Mouse (Mus musculus) mouse trophoblast stem cell (cell line): ENCODE data around the gene Lrch1.

ENCODE experiments used
- in situ Hi-C, 2 experiments: fragments of 300-500 bp; cut with MseI, MboI; formaldehyde crosslinking; loops; 2 replicates in 1 of 2; 3 replicates in 1 of 2; pipeline ENCODE4 v1.15.1; 2025

The Lrch1 gene

DNA sequence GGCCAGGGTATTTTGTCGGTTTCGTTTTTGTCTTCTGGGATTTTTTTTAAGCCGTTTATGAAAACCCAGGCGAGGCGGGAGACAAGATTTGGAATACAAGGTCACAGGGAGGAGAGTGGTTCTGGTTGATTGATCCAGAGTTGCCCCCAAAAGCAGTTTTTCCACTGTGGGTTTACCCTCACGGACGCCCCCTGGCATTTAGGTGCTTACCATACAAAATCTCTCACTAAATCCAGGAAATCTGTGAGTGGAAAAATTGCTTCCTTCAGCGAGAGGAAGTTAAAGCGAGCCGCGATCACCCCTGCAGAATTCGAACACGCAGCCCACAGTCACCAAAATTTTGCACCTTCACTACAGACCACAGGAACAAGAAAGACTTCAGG, 329 bp upstream of the Lrch1 start:
- in situ Hi-C loops = no loop called here

DNA sequence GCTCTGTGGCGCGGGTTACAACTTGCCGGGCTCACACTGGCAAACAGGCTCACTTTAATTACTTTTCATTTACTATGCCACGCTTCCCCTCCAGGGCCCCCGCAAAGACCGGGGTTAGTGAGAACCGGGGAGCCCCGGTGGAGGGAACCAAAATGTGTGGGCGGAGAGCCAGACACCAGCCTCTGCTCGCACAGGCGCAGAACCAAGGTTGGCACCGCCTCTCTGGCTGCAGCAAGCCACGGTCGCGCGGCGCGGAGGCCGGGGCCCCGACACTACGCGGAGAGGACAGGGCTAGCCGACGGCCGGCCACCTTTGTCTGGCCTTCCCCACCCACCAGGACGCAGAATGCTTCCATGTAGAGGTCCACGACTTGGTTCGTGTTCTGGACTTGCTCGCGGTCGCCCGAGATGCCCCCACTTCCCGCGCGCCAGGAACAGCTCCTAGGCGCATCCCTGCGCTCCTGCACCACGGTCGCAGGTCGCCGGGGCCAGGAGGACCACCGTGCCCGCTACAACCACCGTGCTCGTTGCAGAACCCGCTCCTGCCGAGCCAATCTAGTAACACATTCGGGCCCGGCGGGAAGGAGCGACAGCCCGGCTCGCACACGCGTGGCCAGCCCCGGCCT, 813 bp downstream of the Lrch1 start:
- in situ Hi-C loops = no loop called here

DNA sequence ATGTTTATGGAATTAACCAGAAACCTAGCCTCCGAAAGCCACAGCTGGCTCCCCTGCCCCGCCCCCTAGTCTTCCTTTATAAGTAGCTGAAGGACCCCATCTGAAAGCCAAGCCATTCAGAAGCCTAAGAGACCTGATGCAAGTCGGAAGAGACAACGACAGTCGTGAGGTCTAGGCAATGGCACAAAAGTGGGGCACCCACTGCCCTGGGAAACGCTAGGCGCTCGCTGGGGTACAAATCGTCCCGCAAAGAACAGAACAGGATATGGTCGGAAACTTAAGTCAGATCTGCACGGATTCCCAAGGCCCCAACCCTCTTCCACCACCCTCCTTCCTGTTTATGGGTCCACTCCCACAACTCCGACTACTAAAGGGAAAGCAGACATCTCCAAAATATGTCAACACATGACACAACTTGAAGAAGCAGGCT, 1.3 kb downstream of the Lrch1 start:
- in situ Hi-C loops = no loop called here

DNA sequence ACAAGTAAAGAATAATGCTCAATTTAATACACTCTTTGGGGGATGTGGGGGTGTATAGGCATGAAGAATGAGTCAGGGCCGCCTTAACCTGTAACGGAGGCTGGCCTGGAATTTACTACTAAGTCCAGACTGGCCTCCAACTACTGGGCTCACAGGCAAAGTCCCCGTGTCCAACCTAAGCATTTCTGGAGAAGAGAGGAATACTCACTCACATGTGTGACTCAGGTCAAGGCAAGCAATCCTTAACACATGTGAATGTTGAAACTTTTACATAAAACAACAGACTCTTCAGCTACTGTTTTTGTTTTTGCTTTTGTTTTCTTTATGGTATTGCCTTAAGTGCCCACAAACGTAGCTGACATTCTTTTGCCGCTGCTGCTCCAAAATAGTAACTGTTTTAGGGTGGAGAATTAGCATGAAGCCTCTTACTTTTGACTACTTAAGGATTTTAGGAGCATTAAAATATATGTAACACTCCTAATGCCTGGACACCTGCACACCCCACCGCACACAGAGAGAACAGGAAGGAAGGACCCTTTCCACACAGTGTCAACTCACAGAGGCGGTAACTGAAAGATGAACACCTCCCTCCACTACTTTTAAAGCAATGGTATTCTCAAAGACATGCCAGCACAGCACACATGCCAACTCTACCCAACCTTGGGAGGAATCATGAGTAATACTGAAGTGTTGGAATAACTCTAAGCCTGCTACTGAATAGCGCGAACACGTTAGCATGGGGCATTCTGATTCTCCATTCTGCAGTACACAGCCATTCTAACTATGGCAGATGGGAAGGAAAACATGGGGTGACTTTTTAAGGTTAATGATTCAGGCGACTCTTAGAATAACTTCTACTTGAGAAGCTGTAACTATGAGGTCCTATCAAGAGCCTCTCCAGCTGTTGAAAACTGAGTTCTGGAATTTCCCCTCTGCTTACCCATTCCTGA, 2.1 kb downstream of the Lrch1 start:
- in situ Hi-C loops = no loop called here

DNA sequence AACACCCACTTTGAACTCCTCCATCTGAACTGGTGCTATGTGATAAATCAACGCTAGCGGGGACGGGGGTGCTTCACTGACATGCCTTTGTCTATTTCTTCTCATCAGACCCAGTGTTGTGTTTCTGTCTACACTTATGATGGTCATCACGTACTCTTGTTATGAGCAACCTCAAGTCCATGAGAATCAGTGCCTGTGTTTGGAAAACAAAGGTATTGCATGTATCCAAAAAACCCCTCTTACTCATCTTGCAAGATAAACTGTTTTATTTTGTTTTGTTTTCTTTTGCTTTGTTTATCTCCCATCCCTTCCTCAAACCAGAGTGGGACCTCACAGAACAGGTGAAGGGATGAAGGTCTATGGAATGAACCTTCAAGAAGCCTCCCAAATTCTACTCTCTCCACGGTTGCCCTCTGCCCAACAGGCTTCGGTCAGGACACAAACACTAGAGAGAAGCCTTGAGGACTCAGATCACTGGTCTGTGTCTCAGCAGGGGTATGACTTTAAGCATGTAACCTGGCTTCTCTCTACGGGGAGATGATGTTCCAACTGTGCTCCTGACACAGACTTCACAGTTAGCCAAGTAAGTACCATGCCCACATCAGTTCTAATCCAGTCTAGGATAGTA, 3.4 kb downstream of the Lrch1 start:
- in situ Hi-C loops = no loop called here

DNA sequence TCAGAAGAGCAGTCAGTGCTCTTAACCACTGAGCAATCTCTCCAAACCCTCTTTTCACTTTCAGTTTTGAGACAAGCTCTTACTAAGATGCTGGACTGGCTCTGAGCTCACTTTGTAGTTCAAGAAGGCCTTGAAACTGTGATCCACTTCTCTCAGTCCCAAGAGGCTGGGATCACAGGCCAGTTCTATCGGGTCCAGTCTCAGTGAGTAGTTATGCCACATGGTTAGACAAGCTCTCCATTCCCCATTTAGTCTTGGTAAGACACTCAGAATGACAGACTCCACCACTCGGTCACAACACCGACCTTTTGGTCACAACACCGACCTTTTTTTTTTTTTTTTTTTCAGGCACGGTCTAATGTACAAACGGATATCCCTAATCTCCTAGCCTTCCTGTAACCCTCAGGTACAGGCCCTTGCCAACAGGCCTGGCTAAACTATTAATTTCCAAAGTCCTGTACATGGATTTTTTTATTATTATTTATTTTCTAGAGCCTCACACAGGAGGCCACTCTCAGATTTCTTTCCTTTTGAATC, 4.0 kb downstream of the Lrch1 start:
- in situ Hi-C loops = no loop called here

DNA sequence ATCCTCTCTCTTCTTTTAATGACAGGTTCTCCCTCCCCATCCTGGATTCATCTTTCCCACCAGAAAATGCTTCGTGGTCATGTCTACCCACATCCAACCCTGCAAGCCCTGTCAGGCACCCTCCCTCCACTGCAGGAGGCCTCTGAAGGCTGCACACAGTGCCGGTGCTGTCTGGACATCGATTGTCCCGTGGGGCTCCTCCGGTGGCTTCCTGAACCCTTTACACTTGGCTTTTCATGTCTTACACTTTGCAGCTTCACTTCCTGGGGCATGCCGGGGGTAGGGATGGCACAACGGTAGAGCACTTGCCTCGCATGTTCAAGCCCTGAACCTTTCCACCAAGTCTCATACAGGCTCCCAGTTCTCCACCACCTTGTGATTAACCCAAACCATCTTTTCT, 4.7 kb downstream of the Lrch1 start:
- in situ Hi-C loops = no loop called here

DNA sequence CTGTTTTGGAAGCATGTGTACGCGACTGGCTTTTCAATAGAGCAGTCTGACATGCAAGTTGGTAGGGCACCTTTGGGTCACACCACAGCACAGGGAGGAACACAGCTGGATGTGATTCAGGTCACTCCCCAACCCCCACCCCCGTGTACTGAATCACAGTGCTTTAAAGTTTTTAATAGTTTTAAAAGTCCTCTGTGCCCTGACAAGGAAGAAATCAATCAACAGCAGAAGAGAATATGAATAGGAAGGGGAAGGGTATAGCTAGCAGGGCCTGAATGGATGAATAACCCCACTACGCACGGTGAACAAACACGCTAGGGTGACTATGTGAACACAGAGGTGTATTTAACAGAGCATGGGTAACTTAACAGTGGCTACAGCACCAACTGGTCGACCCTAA, 6.1 kb downstream of the Lrch1 start:
- in situ Hi-C loops = no loop called here

DNA sequence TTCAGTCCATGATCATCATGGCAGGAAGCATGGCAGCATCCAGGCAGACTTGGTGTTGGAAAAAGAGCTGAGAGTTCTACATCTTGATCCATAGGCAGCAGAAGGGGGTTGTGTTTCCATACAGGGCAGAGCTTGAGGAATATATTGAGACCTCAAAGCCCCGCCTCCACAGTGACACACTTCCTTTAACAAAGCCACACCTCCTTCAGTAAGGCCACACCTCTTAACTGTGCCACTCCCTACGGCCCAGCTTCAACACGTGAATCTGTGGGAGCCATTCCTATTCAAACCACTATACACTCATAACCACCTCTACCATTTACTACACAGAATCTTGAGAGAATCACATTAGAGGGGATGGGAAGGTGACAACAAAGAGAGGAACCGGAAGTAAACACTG, 6.9 kb downstream of the Lrch1 start:
- in situ Hi-C loops = no loop called here

DNA sequence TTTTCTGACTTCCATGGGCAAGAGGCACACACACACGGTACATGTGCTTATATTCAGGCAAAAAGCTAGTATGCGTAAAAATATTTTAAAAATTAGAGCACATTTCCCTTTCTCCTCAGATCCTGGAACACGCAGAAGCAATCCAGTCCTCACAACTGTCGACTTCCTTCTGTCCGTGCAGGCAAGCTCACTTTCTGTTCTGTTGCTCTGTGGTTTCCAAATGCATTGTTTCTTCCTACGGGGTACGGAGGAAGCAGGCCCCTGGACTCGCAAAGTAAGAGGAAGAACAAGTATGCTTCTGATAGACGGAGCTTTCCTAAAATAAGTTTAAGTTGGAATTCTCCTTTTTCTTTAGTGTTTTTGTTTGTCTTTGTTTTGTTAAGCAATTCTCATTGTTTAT, 8.3 kb downstream of the Lrch1 start:
- in situ Hi-C loops = no loop called here

DNA sequence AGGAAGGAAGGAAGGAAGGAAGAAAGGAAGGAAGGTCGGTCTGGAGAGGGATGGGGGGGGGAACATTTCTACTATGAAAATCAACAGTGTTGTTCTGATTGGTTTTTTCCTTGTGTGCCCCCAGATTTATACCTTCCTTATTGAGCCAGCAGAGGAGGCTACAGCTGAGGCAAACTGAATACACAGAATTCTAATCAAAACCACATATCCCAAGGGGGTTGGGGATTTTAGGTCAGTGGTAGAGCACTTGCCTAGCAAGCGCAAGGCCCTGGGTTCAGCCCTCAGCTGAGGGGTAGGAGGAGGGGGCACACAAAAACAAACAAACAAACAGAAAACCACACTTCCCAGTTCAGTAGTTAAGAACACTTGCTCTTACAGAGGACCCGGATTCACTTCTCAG, 8.8 kb downstream of the Lrch1 start:
- in situ Hi-C loops = no loop called here

DNA sequence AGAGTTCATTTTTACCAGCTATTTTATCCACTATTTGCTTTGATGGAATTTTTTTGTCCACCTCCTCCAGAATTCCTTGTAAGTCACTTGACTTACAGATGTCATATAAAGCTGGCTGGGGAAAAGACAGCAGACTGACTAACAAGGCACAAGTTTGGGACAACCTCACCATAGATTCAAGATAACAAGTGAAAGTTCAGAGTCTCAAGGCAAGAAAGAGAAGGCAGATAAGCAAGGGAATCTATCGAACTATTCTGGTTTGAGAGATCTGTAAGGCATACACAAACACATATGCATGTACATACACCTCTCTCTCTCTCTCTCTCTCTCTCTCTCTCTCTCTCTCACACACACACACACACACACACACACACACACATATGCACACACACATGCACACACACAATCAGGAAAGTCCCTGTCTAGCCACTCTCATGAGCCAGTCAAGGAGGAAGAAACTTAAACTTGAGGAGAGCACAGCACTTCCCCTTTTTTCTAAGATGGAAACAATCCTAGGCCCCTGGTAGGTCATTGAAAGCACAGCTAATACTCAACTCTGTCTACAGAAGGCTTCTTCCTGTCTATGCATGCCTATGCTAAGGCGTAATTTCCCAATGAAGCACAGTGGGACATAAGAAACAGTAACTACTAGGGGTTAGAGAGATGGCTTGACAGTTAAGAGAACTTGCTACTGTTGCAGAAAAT, 11.0 kb downstream of the Lrch1 start:
- in situ Hi-C loops = no loop called here

DNA sequence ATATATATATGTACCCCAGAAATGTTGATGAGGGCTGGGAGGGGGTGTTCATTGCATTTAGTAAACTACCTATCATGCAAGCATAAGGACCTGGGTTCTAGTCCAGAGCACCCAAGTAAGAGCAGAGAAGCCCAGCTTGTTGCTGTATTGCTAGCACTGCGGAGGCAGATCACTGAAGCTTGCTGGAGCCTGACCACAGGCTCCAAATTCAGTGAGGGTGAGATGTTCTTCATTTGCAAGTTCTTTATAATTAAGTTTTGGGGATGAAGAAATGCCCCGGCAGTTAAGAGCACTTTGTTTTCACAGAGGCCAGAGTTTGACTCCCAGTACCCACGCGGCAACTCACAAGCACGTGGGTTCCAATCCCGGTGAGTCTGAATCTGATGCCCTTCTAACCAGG, 12.6 kb downstream of the Lrch1 start:
- in situ Hi-C loops = no loop called here

DNA sequence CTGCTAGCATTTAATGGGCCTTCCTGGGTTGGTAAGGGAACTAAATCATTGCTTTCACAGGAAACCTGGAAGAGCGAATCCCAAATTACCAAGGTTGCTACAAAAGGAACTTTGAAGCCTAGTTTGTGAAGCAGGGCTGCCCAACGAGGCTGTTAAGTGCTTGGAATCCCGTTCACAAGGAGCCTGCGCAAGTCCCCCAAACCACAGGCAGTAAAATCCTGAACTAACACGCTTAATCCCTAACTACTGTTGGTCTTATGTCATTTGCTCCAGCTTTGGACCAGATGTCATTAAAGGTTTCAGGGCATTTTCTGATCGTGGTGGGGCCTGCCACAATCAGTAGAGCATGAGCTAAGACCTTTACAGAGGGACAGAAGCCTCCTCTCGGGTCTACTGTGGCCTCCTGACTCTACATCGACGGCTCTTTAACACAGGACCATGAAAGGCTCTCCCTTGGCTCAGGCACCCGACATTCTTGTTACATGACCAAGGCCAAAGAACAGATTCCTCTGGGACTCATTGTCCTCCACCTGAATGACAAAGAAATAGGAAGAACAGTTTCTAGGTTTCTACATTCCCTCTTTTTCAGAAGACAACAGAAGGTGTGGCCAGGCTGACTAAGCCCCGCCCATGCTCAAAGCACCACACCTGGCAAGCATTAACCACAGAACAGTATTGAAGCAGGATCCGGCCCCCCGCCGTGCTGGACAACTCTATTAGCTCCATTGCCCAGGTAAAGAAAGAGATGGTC, 13.5 kb downstream of the Lrch1 start:
- in situ Hi-C loops = no loop called here

DNA sequence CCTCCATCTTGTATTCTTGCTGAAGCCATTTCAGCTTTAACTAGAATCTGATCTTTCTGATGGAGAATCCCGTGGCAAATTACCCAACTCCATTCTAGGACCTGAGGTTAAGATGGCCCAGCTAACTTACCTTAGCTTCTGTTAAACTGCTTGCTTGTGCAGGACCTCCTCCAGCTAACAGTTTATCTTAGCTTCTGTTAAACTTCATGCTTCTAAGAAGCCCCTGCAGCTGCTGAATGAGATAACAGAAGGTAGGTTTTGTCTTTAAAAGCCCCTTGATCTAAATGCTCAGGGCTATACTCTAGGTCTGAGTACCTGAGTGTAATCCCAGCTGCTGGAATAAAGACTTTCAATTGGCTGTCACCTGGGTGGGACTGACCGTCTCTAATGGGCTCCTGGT, 17.9 kb downstream of the Lrch1 start:
- in situ Hi-C loops = no loop called here

DNA sequence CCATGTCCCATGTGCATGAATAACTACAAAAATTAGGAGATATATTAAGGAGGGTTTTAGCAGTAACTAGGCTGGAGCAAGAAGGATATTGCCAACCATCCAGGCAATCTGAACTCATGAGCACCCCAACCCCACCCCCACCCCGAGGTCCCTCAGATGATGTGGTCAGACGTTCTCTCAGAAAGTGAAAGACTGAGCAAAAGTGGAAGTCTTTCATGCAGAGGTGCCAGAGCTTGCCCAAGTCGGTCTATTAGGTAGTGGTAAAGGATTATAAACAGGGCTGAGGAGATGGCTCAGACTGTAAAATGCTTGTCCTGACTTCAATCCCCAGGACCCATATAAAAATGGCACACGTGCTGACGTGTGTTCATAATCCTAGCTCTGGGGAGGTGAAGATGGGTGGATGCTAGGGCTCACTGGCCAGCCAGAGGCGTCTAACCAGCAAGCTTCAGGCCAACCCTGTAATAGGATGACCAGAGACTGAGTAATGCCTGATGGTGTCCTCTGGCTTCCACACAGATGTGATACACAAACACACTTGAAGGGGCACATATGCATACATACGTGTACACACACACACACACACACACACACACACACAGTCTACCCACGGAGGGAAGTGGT, 18.8 kb downstream of the Lrch1 start:
- in situ Hi-C loops = no loop called here

DNA sequence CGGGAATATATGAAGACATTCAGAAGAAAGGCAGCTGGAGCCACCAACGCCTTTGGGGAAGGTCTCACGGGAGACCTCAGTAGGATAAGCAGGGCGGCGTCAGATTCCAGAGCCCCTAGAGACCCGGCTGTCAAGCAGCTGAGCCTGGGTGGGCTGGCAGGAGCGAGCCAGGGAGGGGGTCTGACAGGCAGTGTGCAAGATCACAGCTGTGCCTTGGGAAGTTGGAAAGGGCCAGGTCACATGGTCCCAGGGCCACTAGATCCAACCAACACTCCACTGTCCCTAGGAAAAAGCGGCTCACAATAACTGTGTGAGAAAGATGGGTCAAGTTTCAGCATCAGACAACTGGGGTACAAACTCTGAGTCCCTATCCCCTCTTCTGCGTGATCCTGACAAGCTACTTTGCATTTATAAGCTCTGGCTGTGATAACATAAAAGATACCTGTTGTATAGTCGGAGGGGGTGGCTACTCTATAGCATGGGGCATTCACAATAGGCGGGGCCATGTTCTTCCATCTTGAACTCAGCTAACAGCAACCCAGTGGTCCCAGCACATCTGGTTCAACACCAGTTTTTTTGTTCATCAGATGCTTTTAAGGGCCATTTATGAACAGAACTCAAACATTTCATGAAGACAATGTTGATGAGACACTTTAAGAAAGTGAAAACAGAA, 20.6 kb downstream of the Lrch1 start:
- in situ Hi-C loops = no loop called here

DNA sequence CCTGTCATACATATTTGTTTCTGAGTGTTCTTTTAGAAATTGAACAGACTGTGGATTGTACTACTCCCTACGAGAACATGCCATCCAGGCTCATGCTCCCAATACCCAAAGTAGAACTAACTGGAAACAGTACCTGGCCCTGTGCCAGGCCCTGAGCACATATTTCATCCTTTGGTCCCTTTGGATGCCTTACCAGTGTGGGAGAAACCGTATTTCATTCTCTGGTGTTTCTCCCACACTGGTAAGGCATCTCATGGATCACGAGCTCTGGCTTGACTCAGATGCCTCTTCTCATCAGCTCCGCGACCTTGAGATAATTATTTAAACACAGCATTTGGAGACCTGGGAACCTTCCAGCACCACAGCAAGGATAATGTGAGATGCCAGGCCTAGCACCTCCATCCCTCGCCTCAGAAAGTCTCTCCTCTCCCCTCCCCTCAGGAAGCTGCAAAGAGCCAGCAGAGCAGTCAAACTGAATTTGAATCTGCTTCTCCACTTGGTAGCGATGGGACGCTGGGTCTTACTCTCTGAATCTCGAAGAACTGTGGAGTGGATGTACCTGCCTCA, 21.6 kb downstream of the Lrch1 start:
- in situ Hi-C loops = no loop called here

DNA sequence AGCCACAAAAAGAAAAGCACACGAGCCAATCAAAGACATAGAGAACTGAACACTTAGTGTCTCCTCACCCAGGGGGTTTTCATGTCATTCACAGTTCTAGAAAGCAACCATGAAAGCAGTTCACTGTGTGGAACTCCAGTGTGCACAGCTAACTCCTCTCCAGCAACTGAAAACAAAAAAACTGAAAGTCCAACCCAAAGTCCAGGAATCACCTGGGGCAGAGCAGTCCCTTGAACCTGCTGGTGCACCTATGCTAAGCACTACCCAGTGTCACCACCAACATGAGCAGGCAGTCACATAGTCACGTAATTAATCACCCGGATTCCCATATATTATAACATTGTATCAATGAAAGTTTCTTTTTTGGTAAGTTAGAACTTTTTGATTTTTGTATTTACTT, 23.2 kb downstream of the Lrch1 start:
- in situ Hi-C loops = no loop called here

DNA sequence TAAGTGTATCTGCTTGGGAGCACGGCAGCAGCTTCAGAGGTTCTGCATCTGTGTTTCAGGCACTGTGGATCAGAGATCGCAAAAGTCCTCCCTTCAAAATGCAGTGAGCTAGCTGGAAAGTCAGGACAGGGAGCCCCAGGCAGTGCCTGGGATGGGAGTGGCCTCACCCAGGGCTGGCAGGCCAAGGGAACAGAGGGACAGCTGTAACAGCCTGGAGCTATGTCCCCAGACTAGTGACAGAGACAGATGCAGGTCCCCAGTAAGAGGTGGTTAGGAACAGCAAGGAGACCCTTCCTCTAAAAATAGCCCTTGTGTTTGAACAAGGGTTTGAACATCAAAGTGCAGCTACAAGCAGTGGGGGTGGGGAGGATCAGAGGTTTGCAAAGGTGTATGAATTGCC, 23.6 kb downstream of the Lrch1 start:
- in situ Hi-C loops = no loop called here
